Mouse (Mus musculus) ovary, adult 18-20 months (tissue): ENCODE measurements around the gene Hbp1.

Source experiments
- DNase-seq: peaks from one replicate; pipeline ENCODE4 v3.0.0; 2022; ENCODE audit warnings: low spot score, mixed read lengths

Hbp1 gene

GRCm38 (mm10) chr12:31950659-31951031, 310 bp upstream of the Hbp1 start:
- DNase-seq, result no peak

- peak; percentile 89 for DNase-seq
Observed at GRCm38 (mm10) chr12:31949193-31949741, 1.1 kb downstream of the Hbp1 start.

- DNase-seq, result no peak
Observed at GRCm38 (mm10) chr12:31948101-31949000, 2.0 kb downstream of the Hbp1 start.

- no peak for DNase-seq
Observed at GRCm38 (mm10) chr12:31947476-31947875, 2.9 kb downstream of the Hbp1 start.

GRCm38 (mm10) chr12:31944405-31944804, 5.9 kb downstream of the Hbp1 start:
- DNase-seq, result no peak

GRCm38 (mm10) chr12:31943020-31943654, 7.2 kb downstream of the Hbp1 start:
- no peak for DNase-seq

GRCm38 (mm10) chr12:31939026-31939425, 11.3 kb downstream of the Hbp1 start:
- no peak for DNase-seq

- DNase-seq, result no peak
Observed at GRCm38 (mm10) chr12:31938391-31938997, 11.8 kb downstream of the Hbp1 start.

GRCm38 (mm10) chr12:31937613-31938012, 12.7 kb downstream of the Hbp1 start:
- DNase-seq, result no peak

- DNase-seq, result no peak
Observed at GRCm38 (mm10) chr12:31936657-31937300, 13.6 kb downstream of the Hbp1 start.

GRCm38 (mm10) chr12:31931818-31932217, 18.5 kb downstream of the Hbp1 start:
- no peak for DNase-seq

GRCm38 (mm10) chr12:31928498-31928897, 21.8 kb downstream of the Hbp1 start:
- DNase-seq, result no peak

GRCm38 (mm10) chr12:31926661-31927061, 23.7 kb downstream of the Hbp1 start:
- no peak for DNase-seq

GRCm38 (mm10) chr12:31925343-31925742, 25.0 kb downstream of the Hbp1 start:
- DNase-seq, result no peak

GRCm38 (mm10) chr12:31924135-31924534, 26.2 kb downstream of the Hbp1 start:
- DNase-seq, result no peak

- no peak for DNase-seq
Observed at GRCm38 (mm10) chr12:31920464-31921405, 29.6 kb downstream of the Hbp1 start.

- DNase-seq, result peak; percentile 78
Observed at GRCm38 (mm10) chr12:31917245-31917644, 33.1 kb downstream of the Hbp1 start.

- no peak for DNase-seq
Observed at GRCm38 (mm10) chr12:31916691-31917090, 33.6 kb downstream of the Hbp1 start.

GRCm38 (mm10) chr12:31913614-31914013, 36.7 kb downstream of the Hbp1 start:
- DNase-seq, result no peak

- DNase-seq, result no peak
Observed at GRCm38 (mm10) chr12:31912966-31913551, 37.3 kb downstream of the Hbp1 start.

- DNase-seq, result no peak
Observed at GRCm38 (mm10) chr12:31907436-31907835, 42.9 kb downstream of the Hbp1 start.
